Mouse (Mus musculus): ENCODE measurements around the gene Cradd.

Gene Cradd

GRCm38 (mm10) chr10:95334826-95335225 is 10.9 kb upstream of the Cradd start:
- DNase-seq (ENCODE audit: low read depth, low spot score), result no peak

- no peak for DNase-seq (ENCODE audit: low read depth, low spot score)
These were observed 8.7 kb upstream of the Cradd start for GRCm38 (mm10) chr10:95332596-95332995.

GRCm38 (mm10) chr10:95330375-95331363 is 6.7 kb upstream of the Cradd start:
- no peak for DNase-seq (ENCODE audit: low read depth, low spot score)

GRCm38 (mm10) chr10:95329884-95330283 is 6.0 kb upstream of the Cradd start:
- DNase-seq (ENCODE audit: low read depth, low spot score), result no peak

GRCm38 (mm10) chr10:95324278-95324631 is 322 bp upstream of the Cradd start:
- no peak for DNase-seq (ENCODE audit: low read depth, low spot score)

GRCm38 (mm10) chr10:95322076-95323070 is 1.6 kb downstream of the Cradd start:
- peak; percentile 97 for DNase-seq (ENCODE audit: low read depth, low spot score)

- no peak for DNase-seq (ENCODE audit: low read depth, low spot score)
These were observed 4.9 kb downstream of the Cradd start for GRCm38 (mm10) chr10:95319001-95319400.

- peak; percentile 78 for DNase-seq (ENCODE audit: low read depth, low spot score)
These were observed 5.6 kb downstream of the Cradd start for GRCm38 (mm10) chr10:95318392-95318708.

- peak; percentile 91 for DNase-seq (ENCODE audit: low read depth, low spot score)
These were observed 6.1 kb downstream of the Cradd start for GRCm38 (mm10) chr10:95317581-95318391.

- no peak for DNase-seq (ENCODE audit: low read depth, low spot score)
These were observed 6.8 kb downstream of the Cradd start for GRCm38 (mm10) chr10:95317091-95317490.

- DNase-seq (ENCODE audit: low read depth, low spot score), result no peak
These were observed 7.3 kb downstream of the Cradd start for GRCm38 (mm10) chr10:95316675-95317074.

GRCm38 (mm10) chr10:95315801-95316474 is 8.0 kb downstream of the Cradd start:
- no peak for DNase-seq (ENCODE audit: low read depth, low spot score)

GRCm38 (mm10) chr10:95315321-95315720 is 8.6 kb downstream of the Cradd start:
- no peak for DNase-seq (ENCODE audit: low read depth, low spot score)

- peak; percentile 84 for DNase-seq (ENCODE audit: low read depth, low spot score)
These were observed 9.9 kb downstream of the Cradd start for GRCm38 (mm10) chr10:95314019-95314418.

- DNase-seq (ENCODE audit: low read depth, low spot score), result peak; percentile 78
These were observed 10.4 kb downstream of the Cradd start for GRCm38 (mm10) chr10:95313524-95313923.

GRCm38 (mm10) chr10:95310688-95311441 is 13.1 kb downstream of the Cradd start:
- no peak for DNase-seq (ENCODE audit: low read depth, low spot score)

GRCm38 (mm10) chr10:95309412-95310322 is 14.3 kb downstream of the Cradd start:
- DNase-seq (ENCODE audit: low read depth, low spot score), result no peak

- no peak for DNase-seq (ENCODE audit: low read depth, low spot score)
These were observed 14.9 kb downstream of the Cradd start for GRCm38 (mm10) chr10:95308991-95309390.

GRCm38 (mm10) chr10:95307916-95308315 is 16.0 kb downstream of the Cradd start:
- no peak for DNase-seq (ENCODE audit: low read depth, low spot score)
